In the genomic region with DNA sequence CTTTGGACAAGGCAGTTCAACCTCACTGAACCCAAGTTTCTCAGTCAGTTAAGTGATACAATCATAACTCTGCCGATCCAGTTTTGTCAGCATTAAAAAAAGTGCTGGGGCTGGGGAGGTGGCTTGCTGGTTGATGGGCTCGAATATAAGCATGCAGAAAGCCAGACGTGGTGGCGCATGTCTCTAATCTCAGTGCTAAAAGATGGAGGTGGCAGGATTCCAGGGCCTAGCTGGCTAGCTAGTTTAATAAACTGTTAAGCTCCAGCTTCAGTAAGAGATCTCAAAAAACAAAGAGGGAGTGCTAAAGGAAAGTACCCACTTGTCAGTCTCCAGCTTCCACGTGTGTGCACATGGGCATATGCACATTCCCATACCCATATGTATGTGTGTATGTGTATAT, we compare ENCODE assay signal across 18 mouse cellular contexts. TPM values are rescaled to one million over a fixed set of nuclear protein-coding genes. Genes with fewer than 3 reads are reported as not detected.
DNase-seq lines count a peak whose midpoint lies in the region.
"Had no signal": no experiment of that assay in that cellular context is flagged by ENCODE, and none has a peak within 500 bp of the region (broad histone marks: within the 10 kb centered on the region; RNA-seq: fewer than 3 reads in every experiment).

No protein-coding gene starts in this region.

- peak; percentile 35 to 37 for DNase-seq in heart, adult 18-20 months
- DNase-seq in heart, adult 11 months: no peak
- peak; percentile 20 for DNase-seq in lung, postnatal 10 days
- DNase-seq in lung, postnatal 25 days (ENCODE audit: low spot score): no peak
- peak; percentile 35 for DNase-seq in testis, postnatal 10 days (ENCODE audit: low spot score)
- no peak for DNase-seq in testis, postnatal 14 days (ENCODE audit: low spot score)
- DNase-seq: adrenal gland, adult 2 months; adrenal gland, postnatal 14 days; cerebellum, adult 11-12 months; cerebellum, adult 8-10 months; cerebellum, postnatal 10 days; cerebellum, postnatal 36 days; gastrocnemius, adult 2 months; gastrocnemius, postnatal 14 days had no signal

RNA-seq across cellular contexts. Expression of gene Frmpd2, which starts 25.9 kb away (rescaled TPM):
- under 1 TPM in 1 of 2 experiments, not detected in 1; 0.18 TPM for total RNA-seq in heart, adult 18-20 months (2021)
- total RNA-seq: adrenal gland, postnatal 14 days; gastrocnemius, adult 2 months; gastrocnemius, postnatal 4 days; heart, adult 2 months; heart, postnatal 25 days; MEL had no signal

RNA-seq across cellular contexts. Expression of gene Mapk8, which starts 50.5 kb away (rescaled TPM):
- total RNA-seq in heart, adult 18-20 months (2021): 10 to 100 TPM; 23.3 to 30.8 TPM

Comparison
In these comparisons a context has a peak if more than half of its experiments do, and no peak if none do; other contexts are left out.
1. DNase-seq: peak in heart, adult 18-20 months (2 of 2), lung, postnatal 10 days (single experiment) and testis, postnatal 10 days (single experiment); none in heart, adult 11 months (single experiment), lung, postnatal 25 days (single experiment) and testis, postnatal 14 days (single experiment).